ENCODE assay signal across 11 mouse cellular contexts in the genomic region with DNA sequence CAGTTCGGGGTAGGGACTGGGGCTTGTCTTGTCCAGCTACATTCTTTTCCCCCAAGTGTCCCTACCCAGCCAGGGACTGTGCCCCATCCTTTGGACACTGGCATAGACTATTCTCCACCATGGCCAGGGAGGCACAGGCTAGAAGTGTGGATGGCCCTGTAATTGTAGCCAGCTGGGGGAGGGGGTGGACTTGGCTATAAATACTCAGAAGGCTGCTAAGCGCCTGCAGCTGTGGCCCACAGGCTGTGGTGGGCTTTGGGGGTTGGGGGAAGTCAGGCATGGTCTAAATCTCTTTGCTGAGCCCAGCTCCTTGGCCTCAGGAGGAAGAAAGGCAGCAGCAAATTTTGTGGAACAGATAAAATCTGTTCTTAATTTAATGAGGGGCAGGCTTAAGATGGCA. TPM values are rescaled to one million over a fixed set of nuclear protein-coding genes. Genes with fewer than 3 reads are reported as not detected.
DNase-seq lines count a peak whose midpoint lies in the region; ATAC-seq and TF ChIP-seq lines count a peak whose summit lies in the region.
"Had no signal": no experiment of that assay in that cellular context is flagged by ENCODE, and none has a peak within 500 bp of the region (broad histone marks: within the 10 kb centered on the region; RNA-seq: fewer than 3 reads in every experiment).

No protein-coding gene starts in this region.

- H3K27ac ChIP-seq in hindbrain, postnatal 0 days = 0 out of 2 replicates have a peak overlapping the region, but pooled peaks have one; percentile 17
- H3K27ac ChIP-seq in neural tube, embryonic 13.5 days (replicated peaks) = peak overlapping the region; percentile 2
- H3K27ac ChIP-seq: hindbrain, embryonic 15.5 days had no signal

- no peaks in the 10 kb centered on the region for H3K9me3 ChIP-seq in hindbrain, postnatal 0 days (ENCODE audit: low read length)
- H3K9me3 ChIP-seq in neural tube, embryonic 13.5 days = no peaks in the 10 kb centered on the region
- H3K9me3 ChIP-seq: hindbrain, embryonic 15.5 days had no signal

- H3K4me3 ChIP-seq in hindbrain, postnatal 0 days (ENCODE audit: low read length) = no peak overlapping the region
- H3K4me3 ChIP-seq in neural tube, embryonic 13.5 days = no peak overlapping the region
- H3K4me3 ChIP-seq: erythroblast, embryonic 14.5 days; hindbrain, embryonic 15.5 days had no signal

- no peaks in the 10 kb centered on the region for H3K27me3 ChIP-seq in hindbrain, postnatal 0 days (ENCODE audit: insufficient read depth, low read length)
- H3K27me3 ChIP-seq in neural tube, embryonic 13.5 days = no peaks in the 10 kb centered on the region
- H3K27me3 ChIP-seq: hindbrain, embryonic 15.5 days had no signal

- no peaks in the 10 kb centered on the region for H3K36me3 ChIP-seq in hindbrain, postnatal 0 days (ENCODE audit: insufficient read depth, low read length)
- peaks cover 11% of the 10 kb centered on the region for H3K36me3 ChIP-seq in neural tube, embryonic 13.5 days
- H3K36me3 ChIP-seq: hindbrain, embryonic 15.5 days had no signal

- H3K4me2 ChIP-seq in hindbrain, postnatal 0 days (ENCODE audit: low read depth, low read length) = no peak overlapping the region
- H3K4me2 ChIP-seq in neural tube, embryonic 13.5 days = no peak overlapping the region
- H3K4me2 ChIP-seq: hindbrain, embryonic 15.5 days had no signal

- 61% methylated on average over 2 of the region's 2 CpGs for WGBS in hindbrain, postnatal 0 days
- WGBS in neural tube, embryonic 13.5 days = 50% methylated on average over 2 of the region's 2 CpGs

- no peak for TF ChIP-seq CTCF in hindbrain, postnatal 0 days (IDR thresholded peaks at IDR 0.05; ENCODE audit: low read depth)

- H3K9ac ChIP-seq in hindbrain, postnatal 0 days (replicated peaks; ENCODE audit: low read length) = no peak overlapping the region; the same call in 1 of the 2 replicates
- 0 out of 2 replicates have a peak overlapping the region, but pooled peaks have one; percentile 22 for H3K9ac ChIP-seq in neural tube, embryonic 13.5 days
- H3K9ac ChIP-seq: hindbrain, embryonic 15.5 days had no signal

- H3K4me1 ChIP-seq in hindbrain, postnatal 0 days (ENCODE audit: insufficient read depth, low read length) = peaks cover 55% of the 10 kb centered on the region
- H3K4me1 ChIP-seq in neural tube, embryonic 13.5 days (replicated peaks) = peaks cover 75% of the 10 kb centered on the region

- no peak for ATAC-seq in hindbrain, postnatal 0 days
- ATAC-seq in neural tube, embryonic 13.5 days (ENCODE audit: low read depth) = no peak
- no peak for ATAC-seq in inflammation-experienced regulatory T-cells, adult 6 months
- ATAC-seq: lung, postnatal 0 days had no signal

- DNase-seq in embryo, embryonic 10 days (ENCODE audit: low spot score) = peak; percentile 47
- DNase-seq in embryo, embryonic 9.5 days (ENCODE audit: extremely low spot score) = no peak
- DNase-seq in kidney, postnatal 10 days = peak; percentile 45
- DNase-seq in kidney, adult 11 months = no peak
- peak; percentile 55 for DNase-seq in hindbrain, postnatal 0 days (ENCODE audit: low spot score)
- DNase-seq in adrenal gland, adult 18-20 months (ENCODE audit: low spot score in 2 of 2) = no peak

RNA-seq across cellular contexts. Expression of a gene that starts 4.2 kb away (rescaled TPM):
- 179 and 205 TPM in 2 replicates for total RNA-seq in hindbrain, postnatal 0 days (2014; rRNA removed)
- 139 and 141 TPM in 2 replicates for polyA plus RNA-seq in hindbrain, postnatal 0 days (2015; fragmentation: Nextera tagmentation; extraction: Ambion mirVana)
- 79.3 and 81.9 TPM in 2 replicates for polyA plus RNA-seq in neural tube, embryonic 13.5 days (2015; fragmentation: Nextera tagmentation; extraction: Ambion mirVana)
- 1 to 10 TPM; 2.3 to 4.1 TPM for total RNA-seq in adrenal gland, adult 18-20 months (2021)
- not detected for polyA plus RNA-seq in inflammation-experienced regulatory T-cells, adult 6 months (2017; shearing (Covaris generic))

Comparison
In these comparisons a context has a peak if more than half of its experiments do, and no peak if none do; other contexts are left out.
1. DNase-seq: peak in embryo, embryonic 10 days (single experiment), kidney, postnatal 10 days (single experiment) and hindbrain, postnatal 0 days (single experiment); none in embryo, embryonic 9.5 days (single experiment), kidney, adult 11 months (single experiment) and adrenal gland, adult 18-20 months (0 of 2).
2. RNA of a gene that starts 4.2 kb away (polyA plus RNA-seq): 139 to 141 TPM in hindbrain, postnatal 0 days and 79.3 to 81.9 TPM in neural tube, embryonic 13.5 days; not detected in inflammation-experienced regulatory T-cells, adult 6 months; every median in the first group is over 10 times any median in the second.